Mouse (Mus musculus) ES-E14 (cell line): ENCODE data around the gene Pop5.

Experiments
- CHD2 ChIP-seq: IDR thresholded peaks from 2 replicates; pipeline ENCODE4 v1.6.1; 2014; ENCODE audit warnings: mild to moderate bottlenecking, low read depth, low read length, inconsistent platforms
- HCFC1 ChIP-seq: IDR thresholded peaks from 2 replicates; pipeline ENCODE4 v1.6.1; 2012; ENCODE audit warnings: low read length, inconsistent platforms, borderline replicate concordance; ENCODE audit not compliant: insufficient read depth
- MAFK ChIP-seq: IDR thresholded peaks from 2 replicates; pipeline ENCODE4 v1.6.1; 2014; ENCODE audit warnings: mild to moderate bottlenecking, low read depth, low read length, inconsistent platforms; ENCODE audit not compliant: insufficient read depth

- TF ChIP-seq HCFC1 (no peak), CHD2 (no peak), MAFK (no peak)
Measured at GRCm38 (mm10) chr5:115235323-115235771, 289 bp upstream of the Pop5 start.
